Mouse (Mus musculus) intestine, postnatal 0 days (tissue): ENCODE measurements around the gene Kctd15. TPM values are rescaled to one million over a fixed set of nuclear protein-coding genes. Genes with fewer than 3 reads are reported as not detected.

ENCODE experiments used
- ATAC-seq: fragments of 200-750 bp; cut with Nextera tagmentation; 2 replicates; pipeline ENCODE4 v1.8.0; 2017; ENCODE audit warnings: mild to moderate bottlenecking, moderate TSS enrichment, moderate library complexity
- H3K27ac ChIP-seq: fragments of 300-500 bp; sonication (generic); 2 replicates; pipeline ENCODE4 v1.5.1; 2014; ENCODE audit warnings: mild to moderate bottlenecking, low read depth, low read length, moderate library complexity
- H3K27me3 ChIP-seq: fragments of 300-500 bp; sonication (generic); replicated peaks from 2 replicates; pipeline ENCODE4 v1.6.1; 2014; ENCODE audit warnings: low read length, mixed read lengths; ENCODE audit not compliant: control insufficient read depth, insufficient read depth
- H3K36me3 ChIP-seq: fragments of 300-500 bp; sonication (generic); 2 replicates; pipeline ENCODE4 v1.6.1; 2014; ENCODE audit warnings: mild to moderate bottlenecking, moderate library complexity; ENCODE audit not compliant: control insufficient read depth, insufficient read depth
- H3K4me1 ChIP-seq: fragments of 300-500 bp; sonication (generic); replicated peaks from 2 replicates; pipeline ENCODE4 v1.6.1; 2014; ENCODE audit warnings: antibody characterized with exemption, low read length, mixed read lengths; ENCODE audit not compliant: control insufficient read depth, insufficient read depth
- H3K4me2 ChIP-seq: fragments of 300-500 bp; sonication (generic); replicated peaks from 2 replicates; pipeline ENCODE4 v1.6.1; 2014; ENCODE audit warnings: low read depth, mild to moderate bottlenecking, moderate library complexity
- H3K4me3 ChIP-seq: fragments of 300-500 bp; sonication (generic); 2 replicates; pipeline ENCODE4 v1.5.1; 2014; ENCODE audit warnings: low read depth, low read length
- H3K9ac ChIP-seq: fragments of 300-500 bp; sonication (generic); 2 replicates; pipeline ENCODE4 v1.6.1; 2014; ENCODE audit warnings: mild to moderate bottlenecking, low read depth, low read length
- H3K9me3 ChIP-seq: fragments of 300-500 bp; sonication (generic); 2 replicates; pipeline ENCODE4 v1.6.1; 2016; ENCODE audit warnings: mixed run types; ENCODE audit not compliant: control insufficient read depth
- CTCF ChIP-seq: sonication (generic); IDR thresholded peaks from 2 replicates; pipeline ENCODE4 v1.5.1; 2016; ENCODE audit warnings: low read depth, mild to moderate bottlenecking, control low read depth, antibody characterized with exemption, moderate library complexity
- WGBS: fragments of 180-500 bp; shearing (Covaris S2); extraction: QIAGEN DNeasy Blood & Tissue Kit; methylation state at CpG from one replicate; pipeline ENCODE4 v1.1.7; 2014; 5-methylcytosine and 5-hydroxymethylcytosine counted together
- polyA plus RNA-seq: library from polyadenylated mRNA; unstranded; fragments of >200 nt; fragmentation: Nextera tagmentation; extraction: Ambion mirVana; gene quantifications from 2 replicates; pipeline ENCODE4 v1.2.1, GENCODE M21; 2015

Kctd15 gene
- polyA plus RNA-seq, 1 experiment from 2014 or later: 6.7 TPM

- H3K4me2 ChIP-seq: no peak overlapping the region
- H3K9ac ChIP-seq: no peak overlapping the region
- no peaks in the 10 kb centered on the region for H3K9me3 ChIP-seq
- H3K27me3 ChIP-seq: no peaks in the 10 kb centered on the region
- 81% methylated on average over 11 of the region's 11 CpGs for WGBS
- no peaks in the 10 kb centered on the region for H3K36me3 ChIP-seq
- no peaks in the 10 kb centered on the region for H3K4me1 ChIP-seq
- no peak overlapping the region for H3K4me3 ChIP-seq
- no peak overlapping the region for H3K27ac ChIP-seq
- no peak for ATAC-seq
- TF ChIP-seq CTCF: no peak
These were observed 38.2 kb downstream of the Kctd15 start for GRCm38 (mm10) chr7:34618141-34618890.

- no peak for ATAC-seq
- no peak overlapping the region for H3K4me2 ChIP-seq
- 82% methylated on average over 2 of the region's 2 CpGs for WGBS
- H3K4me3 ChIP-seq: no peak overlapping the region
- no peaks in the 10 kb centered on the region for H3K36me3 ChIP-seq
- no peak overlapping the region for H3K27ac ChIP-seq
- no peaks in the 10 kb centered on the region for H3K9me3 ChIP-seq
- peak; percentile 56 for TF ChIP-seq CTCF
- no peaks in the 10 kb centered on the region for H3K27me3 ChIP-seq
- H3K4me1 ChIP-seq: no peaks in the 10 kb centered on the region
- no peak overlapping the region for H3K9ac ChIP-seq
These were observed 40.3 kb downstream of the Kctd15 start for GRCm38 (mm10) chr7:34616275-34616674.

- Histone ChIP-seq H3K27me3 (no peaks in the 10 kb centered on the region), H3K36me3 (no peaks in the 10 kb centered on the region), H3K4me1 (no peaks in the 10 kb centered on the region), H3K9me3 (no peaks in the 10 kb centered on the region), H3K4me3 (no peak overlapping the region), H3K4me2 (no peak overlapping the region), H3K27ac (no peak overlapping the region), H3K9ac (no peak overlapping the region)
- no peak for ATAC-seq
- WGBS: 72% methylated on average over 6 of the region's 6 CpGs
- no peak for TF ChIP-seq CTCF
These were observed 46.1 kb downstream of the Kctd15 start for GRCm38 (mm10) chr7:34610445-34610844.

GRCm38 (mm10) chr7:34607334-34607970 lies 49.1 kb downstream of the Kctd15 start:
- Histone ChIP-seq H3K27ac (no peak overlapping the region), H3K27me3 (no peaks in the 10 kb centered on the region), H3K9ac (no peak overlapping the region), H3K9me3 (no peaks in the 10 kb centered on the region), H3K4me3 (no peak overlapping the region), H3K4me1 (no peaks in the 10 kb centered on the region), H3K4me2 (no peak overlapping the region), H3K36me3 (no peaks in the 10 kb centered on the region)
- WGBS: 81% methylated on average over 5 of the region's 5 CpGs
- no peak for TF ChIP-seq CTCF
- ATAC-seq: no peak

- no peak overlapping the region for H3K4me3 ChIP-seq
- TF ChIP-seq CTCF: no peak
- H3K9ac ChIP-seq: no peak overlapping the region
- ATAC-seq: no peak
- no peaks in the 10 kb centered on the region for H3K36me3 ChIP-seq
- no peak overlapping the region for H3K27ac ChIP-seq
- no peaks in the 10 kb centered on the region for H3K27me3 ChIP-seq
- no peaks in the 10 kb centered on the region for H3K9me3 ChIP-seq
- WGBS: 48% methylated on average over 11 of the region's 11 CpGs
- H3K4me2 ChIP-seq: no peak overlapping the region
- H3K4me1 ChIP-seq: no peaks in the 10 kb centered on the region
These were observed 49.8 kb downstream of the Kctd15 start for GRCm38 (mm10) chr7:34606729-34607128.

- no peak for ATAC-seq
- TF ChIP-seq CTCF: no peak
- Histone ChIP-seq H3K9me3 (no peaks in the 10 kb centered on the region), H3K9ac (no peak overlapping the region), H3K4me3 (no peak overlapping the region), H3K27me3 (no peaks in the 10 kb centered on the region), H3K4me1 (no peaks in the 10 kb centered on the region), H3K27ac (no peak overlapping the region), H3K4me2 (no peak overlapping the region), H3K36me3 (no peaks in the 10 kb centered on the region)
- WGBS: 44% methylated on average over 15 of the region's 15 CpGs
These were observed 50.5 kb downstream of the Kctd15 start for GRCm38 (mm10) chr7:34606051-34606450.
